Mouse (Mus musculus): ENCODE results near the gene Nuak2. TPM values are rescaled to one million over a fixed set of nuclear protein-coding genes. Genes with fewer than 3 reads are reported as not detected.

Gene Nuak2
- polyA plus RNA-seq, 1 experiment: 20.0 TPM

DNA sequence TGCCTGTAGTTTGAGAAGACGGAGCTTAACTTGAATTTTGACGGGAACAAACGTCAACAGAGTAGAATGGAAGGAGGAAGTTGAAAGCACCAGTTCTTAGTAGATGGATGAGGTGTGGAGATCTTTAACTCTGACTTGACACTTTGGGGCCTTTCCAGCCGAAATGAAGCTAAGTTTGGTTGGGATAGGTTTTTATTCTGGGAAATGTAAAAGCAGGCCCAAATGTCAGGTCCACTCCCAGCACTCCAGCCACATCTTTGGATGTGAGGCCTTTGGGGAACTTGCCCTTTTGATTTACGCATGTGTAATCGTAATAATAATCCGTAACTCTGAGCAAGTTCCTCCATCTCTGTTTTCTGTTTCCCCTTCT lies 684 bp downstream of the Nuak2 start:
- peak overlapping the region; percentile 80 for H3K9ac ChIP-seq (ENCODE audit: low read depth, poor library complexity, severe bottlenecking)
- H3K27ac ChIP-seq (ENCODE audit: insufficient read depth, low read length): no peak overlapping the region

DNA sequence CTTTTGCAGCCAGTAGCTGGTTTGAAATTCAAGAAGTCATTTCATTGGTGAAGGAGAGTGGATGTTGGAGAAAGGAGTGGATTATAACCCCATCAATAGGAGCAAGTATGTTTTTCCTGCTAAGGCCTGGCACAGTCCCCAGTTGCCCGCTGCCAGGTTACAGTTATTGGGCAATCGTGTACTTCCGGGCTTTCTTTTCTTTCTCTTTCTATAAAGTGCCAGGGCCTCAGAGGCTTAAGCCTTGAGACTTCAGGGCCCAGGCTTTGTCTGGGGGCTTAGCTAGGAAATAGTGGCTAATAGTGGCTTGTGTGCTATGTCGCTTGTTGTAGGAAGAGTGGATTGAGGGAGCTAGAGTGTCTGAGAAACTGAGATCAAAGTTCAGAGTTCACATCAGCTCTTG lies 1.5 kb downstream of the Nuak2 start:
- no peak overlapping the region for H3K9ac ChIP-seq (ENCODE audit: low read depth, poor library complexity, severe bottlenecking)
- no peaks in the 10 kb centered on the region for H3K36me3 ChIP-seq (ENCODE audit: control insufficient read depth, insufficient read depth, low read length, poor library complexity, severe bottlenecking)
- peaks cover 7% of the 10 kb centered on the region for H3K27me3 ChIP-seq (ENCODE audit: control insufficient read depth, insufficient read depth, low read length, poor library complexity, severe bottlenecking)
- H3K27ac ChIP-seq (ENCODE audit: insufficient read depth, low read length): no peak overlapping the region
- H3K4me1 ChIP-seq (ENCODE audit: control insufficient read depth, insufficient read depth, low read length): peaks cover 12% of the 10 kb centered on the region
- no peak for TF ChIP-seq POLR2A (IDR thresholded peaks at IDR 0.05; ENCODE audit: insufficient read depth, low read length)
- no peak for TF ChIP-seq EP300 (IDR thresholded peaks at IDR 0.05; ENCODE audit: insufficient read depth, low read depth, low read length)
- no peak for TF ChIP-seq CTCF (IDR thresholded peaks at IDR 0.05; ENCODE audit: low read depth, low read length)
- H3K9me3 ChIP-seq (replicated peaks; ENCODE audit: control insufficient read depth, insufficient read depth, low read length, poor library complexity, severe bottlenecking): no peaks in the 10 kb centered on the region
- no peak overlapping the region for H3K4me3 ChIP-seq (ENCODE audit: low read depth, low read length)

More for the DNA sequence above, 684 bp downstream of the Nuak2 start:
- Histone ChIP-seq H3K27me3 (ENCODE audit: control insufficient read depth, insufficient read depth, low read length, poor library complexity, severe bottlenecking) (peaks cover 7% of the 10 kb centered on the region), H3K9me3 (replicated peaks; ENCODE audit: control insufficient read depth, insufficient read depth, low read length, poor library complexity, severe bottlenecking) (no peaks in the 10 kb centered on the region), H3K4me3 (ENCODE audit: low read depth, low read length) (peak overlapping the region; percentile 73), H3K4me1 (ENCODE audit: control insufficient read depth, insufficient read depth, low read length) (peaks cover 10% of the 10 kb centered on the region), H3K36me3 (ENCODE audit: control insufficient read depth, insufficient read depth, low read length, poor library complexity, severe bottlenecking) (no peaks in the 10 kb centered on the region)
- TF ChIP-seq POLR2A (IDR thresholded peaks at IDR 0.05; ENCODE audit: insufficient read depth, low read length): no peak
- no peak for TF ChIP-seq CTCF (IDR thresholded peaks at IDR 0.05; ENCODE audit: low read depth, low read length)
- TF ChIP-seq EP300 (IDR thresholded peaks at IDR 0.05; ENCODE audit: insufficient read depth, low read depth, low read length): no peak

DNA sequence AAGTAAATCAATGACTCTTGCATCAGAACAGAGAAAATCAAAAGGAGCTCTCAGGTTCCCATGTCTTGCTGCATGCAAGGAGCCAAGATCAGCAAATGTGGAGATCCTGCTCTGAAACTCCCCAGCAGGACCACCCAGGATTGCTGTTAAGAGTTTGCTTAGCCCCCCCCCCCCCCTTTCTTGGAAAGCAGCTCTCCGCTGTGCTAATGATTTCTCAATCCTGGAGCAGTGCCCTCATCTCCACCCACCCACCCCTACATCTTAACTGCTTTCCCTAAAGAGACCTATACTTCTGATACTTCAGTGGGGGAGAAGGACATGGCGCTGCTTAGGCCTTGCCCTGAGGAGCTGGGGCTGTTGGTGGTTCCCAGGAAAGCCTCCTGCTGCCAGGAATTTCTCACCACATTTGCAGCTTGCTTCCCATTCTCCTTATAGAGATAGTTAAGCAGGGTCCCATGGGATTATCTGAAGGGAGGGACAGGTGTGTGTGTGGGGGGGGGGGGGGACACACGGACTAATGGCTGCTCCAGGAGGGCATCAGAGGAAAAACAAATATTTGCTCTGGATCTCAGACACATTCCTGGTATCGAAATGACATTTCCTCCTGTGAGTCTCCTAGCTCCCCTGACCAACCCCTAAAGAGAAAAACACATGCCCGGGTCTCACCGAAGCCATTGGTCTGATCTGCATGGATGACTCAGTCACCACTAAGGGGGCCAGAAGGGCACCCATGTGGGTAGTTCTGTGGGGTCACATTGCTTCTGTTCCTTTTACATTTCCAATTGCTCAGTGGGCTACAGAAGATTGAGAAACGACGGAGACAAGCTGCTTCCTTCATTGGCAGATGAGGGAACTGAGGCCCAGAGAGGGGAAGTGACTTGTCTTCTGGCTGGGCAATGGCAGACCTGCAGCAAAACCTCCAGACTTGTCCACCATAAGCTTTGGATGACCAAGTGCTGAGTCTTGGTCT lies 2.3 kb downstream of the Nuak2 start:
- H3K27ac ChIP-seq (ENCODE audit: insufficient read depth, low read length): no peak overlapping the region
- peaks cover 7% of the 10 kb centered on the region for H3K27me3 ChIP-seq (ENCODE audit: control insufficient read depth, insufficient read depth, low read length, poor library complexity, severe bottlenecking)
- TF ChIP-seq POLR2A (IDR thresholded peaks at IDR 0.05; ENCODE audit: insufficient read depth, low read length) (no peak), CTCF (IDR thresholded peaks at IDR 0.05; ENCODE audit: low read depth, low read length) (no peak), EP300 (IDR thresholded peaks at IDR 0.05; ENCODE audit: insufficient read depth, low read depth, low read length) (no peak)
- H3K9me3 ChIP-seq (replicated peaks; ENCODE audit: control insufficient read depth, insufficient read depth, low read length, poor library complexity, severe bottlenecking): no peaks in the 10 kb centered on the region
- peaks cover 11% of the 10 kb centered on the region for H3K4me1 ChIP-seq (ENCODE audit: control insufficient read depth, insufficient read depth, low read length)
- H3K36me3 ChIP-seq (ENCODE audit: control insufficient read depth, insufficient read depth, low read length, poor library complexity, severe bottlenecking): no peaks in the 10 kb centered on the region
- no peak overlapping the region for H3K4me3 ChIP-seq (ENCODE audit: low read depth, low read length)
- no peak overlapping the region for H3K9ac ChIP-seq (ENCODE audit: low read depth, poor library complexity, severe bottlenecking)

DNA sequence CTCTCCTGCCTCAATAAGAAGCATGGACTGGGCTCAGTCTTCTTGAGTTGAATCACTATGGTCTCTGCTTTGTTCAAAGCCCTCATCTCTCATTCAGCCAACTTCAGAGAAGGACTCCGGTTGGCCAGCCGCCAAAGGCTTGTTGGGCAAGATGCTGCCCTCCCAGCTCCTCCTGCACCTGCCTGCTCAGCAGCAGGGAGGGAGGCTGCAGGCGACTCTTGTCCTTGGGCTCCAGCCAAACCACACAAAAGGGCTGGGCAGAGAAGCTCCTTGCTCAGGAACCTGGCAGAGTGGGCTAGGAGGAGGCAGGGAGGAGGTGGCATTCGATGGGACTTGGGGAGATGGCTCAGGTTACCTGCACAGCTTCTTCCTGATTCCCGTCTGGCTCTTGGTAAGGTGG lies 3.3 kb downstream of the Nuak2 start:
- Histone ChIP-seq H3K27me3 (ENCODE audit: control insufficient read depth, insufficient read depth, low read length, poor library complexity, severe bottlenecking) (peaks cover 7% of the 10 kb centered on the region), H3K9me3 (replicated peaks; ENCODE audit: control insufficient read depth, insufficient read depth, low read length, poor library complexity, severe bottlenecking) (no peaks in the 10 kb centered on the region), H3K4me3 (ENCODE audit: low read depth, low read length) (no peak overlapping the region), H3K36me3 (ENCODE audit: control insufficient read depth, insufficient read depth, low read length, poor library complexity, severe bottlenecking) (no peaks in the 10 kb centered on the region), H3K4me1 (ENCODE audit: control insufficient read depth, insufficient read depth, low read length) (peaks cover 11% of the 10 kb centered on the region), H3K27ac (ENCODE audit: insufficient read depth, low read length) (no peak overlapping the region), H3K9ac (ENCODE audit: low read depth, poor library complexity, severe bottlenecking) (no peak overlapping the region)
- no peak for TF ChIP-seq POLR2A (IDR thresholded peaks at IDR 0.05; ENCODE audit: insufficient read depth, low read length)
- TF ChIP-seq CTCF (IDR thresholded peaks at IDR 0.05; ENCODE audit: low read depth, low read length): no peak
- no peak for TF ChIP-seq EP300 (IDR thresholded peaks at IDR 0.05; ENCODE audit: insufficient read depth, low read depth, low read length)

DNA sequence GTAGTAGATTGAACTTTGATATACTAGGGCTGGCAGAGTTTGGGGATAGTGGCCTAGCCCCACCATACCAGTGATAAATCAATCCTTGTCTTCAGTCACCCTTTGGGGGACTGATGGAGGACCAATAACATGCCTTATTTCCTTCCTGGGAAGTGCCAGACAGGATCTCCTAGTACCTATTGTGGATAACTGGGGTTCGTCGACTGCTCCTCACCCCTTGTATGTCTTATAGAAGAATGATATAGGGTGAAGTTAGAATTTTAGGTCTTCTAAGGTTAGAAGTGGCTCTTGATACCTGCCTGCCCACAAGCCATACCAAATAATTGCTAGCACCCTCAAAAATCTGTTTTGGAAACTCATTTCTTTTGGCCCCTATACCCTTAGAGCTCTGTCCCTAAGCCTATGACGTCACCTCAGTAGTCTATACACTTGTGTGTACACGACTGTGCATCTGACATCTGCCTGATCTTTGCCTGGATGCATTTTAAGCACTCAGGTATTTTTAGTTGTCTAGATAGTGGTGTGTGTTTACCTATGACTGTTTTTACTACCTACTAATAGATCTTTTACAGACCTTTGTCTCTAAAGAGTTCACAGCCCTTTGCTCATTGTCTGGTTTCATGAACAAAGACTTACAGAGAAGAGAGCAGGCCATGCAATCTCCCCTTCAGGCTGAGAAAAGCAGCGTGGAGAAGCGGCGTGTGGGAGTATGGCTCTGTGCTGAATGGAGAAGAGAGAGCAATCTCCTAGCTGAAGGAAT lies 6.1 kb downstream of the Nuak2 start:
- Histone ChIP-seq H3K4me3 (ENCODE audit: low read depth, low read length) (no peak overlapping the region), H3K27ac (ENCODE audit: insufficient read depth, low read length) (peak overlapping the region; percentile 76), H3K4me1 (ENCODE audit: control insufficient read depth, insufficient read depth, low read length) (peaks cover 21% of the 10 kb centered on the region), H3K9ac (ENCODE audit: low read depth, poor library complexity, severe bottlenecking) (no peak overlapping the region), H3K36me3 (ENCODE audit: control insufficient read depth, insufficient read depth, low read length, poor library complexity, severe bottlenecking) (no peaks in the 10 kb centered on the region), H3K9me3 (replicated peaks; ENCODE audit: control insufficient read depth, insufficient read depth, low read length, poor library complexity, severe bottlenecking) (no peaks in the 10 kb centered on the region), H3K27me3 (ENCODE audit: control insufficient read depth, insufficient read depth, low read length, poor library complexity, severe bottlenecking) (no peaks in the 10 kb centered on the region)
- TF ChIP-seq CTCF (IDR thresholded peaks at IDR 0.05; ENCODE audit: low read depth, low read length) (no peak), EP300 (IDR thresholded peaks at IDR 0.05; ENCODE audit: insufficient read depth, low read depth, low read length) (no peak), POLR2A (IDR thresholded peaks at IDR 0.05; ENCODE audit: insufficient read depth, low read length) (no peak)
